Mouse (Mus musculus) limb, embryonic 15.5 days (tissue): Measurements from ENCODE around the gene Plpp6. TPM values are rescaled to one million over a fixed set of nuclear protein-coding genes. Genes with fewer than 3 reads are reported as not detected.
A peak's percentile ranks its signal among the peaks of the same experiment; 100 is the strongest.

Experiments
- ATAC-seq: fragments of 200-750 bp; cut with Nextera tagmentation; 2 replicates; pipeline ENCODE4 v1.8.0; 2017; ENCODE audit warnings: low read depth, moderate TSS enrichment; ENCODE audit not compliant: insufficient number of reproducible peaks, low FRiP score, low TSS enrichment
- H3K27ac ChIP-seq: fragments of 300-500 bp; sonication (generic); 2 replicates; pipeline ENCODE4 v1.5.1; 2015; ENCODE audit warnings: moderate library complexity, mild to moderate bottlenecking, inconsistent platforms
- H3K27me3 ChIP-seq: fragments of 300-500 bp; sonication (generic); 2 replicates; pipeline ENCODE4 v1.6.1; 2015; ENCODE audit warnings: inconsistent platforms
- H3K36me3 ChIP-seq: fragments of 300-500 bp; sonication (generic); 2 replicates; pipeline ENCODE4 v1.6.1; 2015; ENCODE audit warnings: inconsistent platforms
- H3K4me1 ChIP-seq: fragments of 300-500 bp; sonication (generic); 2 replicates; pipeline ENCODE4 v1.6.1; 2015; ENCODE audit warnings: inconsistent platforms
- H3K4me2 ChIP-seq: fragments of 300-500 bp; sonication (generic); 2 replicates; pipeline ENCODE4 v1.6.1; 2015; ENCODE audit warnings: mild to moderate bottlenecking, inconsistent platforms
- H3K4me3 ChIP-seq: fragments of 300-500 bp; sonication (generic); 2 replicates; pipeline ENCODE4 v1.5.1; 2015; ENCODE audit warnings: mild to moderate bottlenecking, inconsistent platforms
- H3K9ac ChIP-seq: fragments of 300-500 bp; sonication (generic); 2 replicates; pipeline ENCODE4 v1.6.1; 2015; ENCODE audit warnings: inconsistent platforms
- H3K9me3 ChIP-seq: fragments of 300-500 bp; sonication (generic); 2 replicates; pipeline ENCODE4 v1.6.1; 2016; ENCODE audit warnings: inconsistent platforms
- WGBS: fragments of 180-500 bp; shearing (Covaris S2); methylation state at CpG from one replicate; pipeline ENCODE4 v1.1.7; 2015; 5-methylcytosine and 5-hydroxymethylcytosine counted together
- polyA plus RNA-seq: library from polyadenylated mRNA; unstranded; fragments of >200 nt; fragmentation: Nextera tagmentation; extraction: Ambion mirVana; gene quantifications from 2 replicates; pipeline ENCODE4 v1.2.1, GENCODE M21; 2015

Plpp6 gene
- 5.7 and 8.2 TPM in 2 replicates for polyA plus RNA-seq

DNA sequence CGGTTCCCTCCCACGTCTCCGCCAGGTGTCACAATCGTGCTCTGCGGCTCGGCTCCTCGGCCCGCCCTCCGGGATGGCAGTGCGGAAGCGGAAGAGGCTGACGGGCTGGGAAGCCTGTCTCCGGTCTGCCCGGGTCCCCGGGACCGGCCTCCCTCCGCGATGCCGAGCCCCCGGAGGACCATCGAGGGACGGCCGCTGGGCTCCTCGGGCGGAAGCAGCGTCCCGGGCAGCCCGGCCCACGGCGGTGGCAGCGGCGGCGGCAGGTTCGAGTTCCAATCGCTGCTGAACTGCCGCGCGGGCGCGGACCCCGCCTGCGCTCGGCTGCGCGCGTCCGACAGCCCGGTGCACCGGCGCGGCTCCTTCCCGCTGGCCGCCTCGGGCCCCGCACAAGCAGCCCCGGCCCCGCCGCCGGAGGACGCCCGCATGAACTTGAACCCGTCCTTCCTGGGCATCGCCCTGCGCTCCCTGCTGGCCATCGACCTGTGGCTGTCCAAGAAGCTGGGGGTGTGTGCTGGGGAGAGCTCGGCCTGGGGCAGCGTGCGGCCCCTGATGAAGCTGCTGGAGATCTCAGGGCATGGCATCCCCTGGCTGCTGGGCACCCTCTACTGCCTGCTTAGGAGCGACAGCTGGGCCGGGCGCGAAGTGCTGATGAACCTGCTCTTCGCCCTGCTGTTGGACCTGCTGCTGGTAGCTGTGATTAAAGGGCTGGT, at the start of gene Plpp6:
TSS of gene Plpp6 (plus strand) at position 112 of the 710 bp plus-strand sequence.
- peak within 1 kb of the TSS; percentile 89 for H3K4me3 ChIP-seq
- H3K36me3 ChIP-seq = no peaks in the 10 kb centered on the region
- peak; percentile 58; the same call in 1 of the 2 replicates for ATAC-seq
- peaks cover 11% of the 10 kb centered on the region for H3K4me1 ChIP-seq
- peak within 1 kb of the TSS; percentile 77 for H3K9ac ChIP-seq
- H3K27ac ChIP-seq = peak within 1 kb of the TSS; percentile 65
- 0% methylated on average over 59 of the region's 73 CpGs for WGBS
- no peaks in the 10 kb centered on the region for H3K27me3 ChIP-seq
- H3K4me2 ChIP-seq = peak within 1 kb of the TSS; percentile 92
- H3K9me3 ChIP-seq = no peaks in the 10 kb centered on the region

DNA sequence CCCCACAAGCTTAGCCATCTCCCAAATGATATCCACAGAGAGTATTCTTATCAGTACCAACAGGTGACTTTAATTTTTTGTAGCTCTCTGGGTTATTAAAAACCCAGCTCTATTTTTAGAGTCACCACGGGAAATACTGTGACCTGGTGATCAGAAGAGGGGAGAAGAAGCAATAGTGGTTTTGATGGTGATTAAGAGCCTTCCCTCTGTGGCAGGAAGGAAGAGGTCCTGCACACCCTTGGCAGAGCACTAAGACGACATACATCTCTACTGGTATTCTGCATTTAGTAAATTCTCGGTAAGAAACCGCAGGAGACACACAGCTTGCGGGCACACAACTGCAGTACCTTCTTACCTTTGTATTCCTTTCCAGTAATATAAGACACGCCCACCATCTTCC, 49.2 kb upstream of the Plpp6 start:
- no peaks in the 10 kb centered on the region for H3K27me3 ChIP-seq
- H3K9ac ChIP-seq = no peak overlapping the region
- ATAC-seq = no peak
- no peaks in the 10 kb centered on the region for H3K36me3 ChIP-seq
- no peak overlapping the region for H3K27ac ChIP-seq
- no peak overlapping the region for H3K4me2 ChIP-seq
- 0 out of 2 replicates have a peak, but pooled peaks cover 2% of the 10 kb centered on the region for H3K4me1 ChIP-seq
- H3K4me3 ChIP-seq = no peak overlapping the region
- no peaks in the 10 kb centered on the region for H3K9me3 ChIP-seq
- 76% methylated on average over 6 of the region's 6 CpGs for WGBS

- 0 out of 2 replicates have a peak, but pooled peaks cover 2% of the 10 kb centered on the region for H3K4me1 ChIP-seq
These were observed 48.0 kb upstream of the Plpp6 start for GRCm38 (mm10) chr19:28915602-28916250.

GRCm38 (mm10) chr19:28916492-28916891, 47.3 kb upstream of the Plpp6 start:
- no peak overlapping the region for H3K9ac ChIP-seq
- WGBS = 54% methylated on average over 4 of the region's 4 CpGs

More at GRCm38 (mm10) chr19:28915602-28916250, 48.0 kb upstream of the Plpp6 start:
- no peaks in the 10 kb centered on the region for H3K36me3 ChIP-seq
- H3K4me3 ChIP-seq = no peak overlapping the region
- H3K27me3 ChIP-seq = no peaks in the 10 kb centered on the region
- no peak for ATAC-seq
- H3K9ac ChIP-seq = no peak overlapping the region
- H3K4me2 ChIP-seq = no peak overlapping the region
- WGBS = 78% methylated on average over 2 of the region's 2 CpGs
- no peak overlapping the region for H3K27ac ChIP-seq
- H3K9me3 ChIP-seq = no peaks in the 10 kb centered on the region

DNA sequence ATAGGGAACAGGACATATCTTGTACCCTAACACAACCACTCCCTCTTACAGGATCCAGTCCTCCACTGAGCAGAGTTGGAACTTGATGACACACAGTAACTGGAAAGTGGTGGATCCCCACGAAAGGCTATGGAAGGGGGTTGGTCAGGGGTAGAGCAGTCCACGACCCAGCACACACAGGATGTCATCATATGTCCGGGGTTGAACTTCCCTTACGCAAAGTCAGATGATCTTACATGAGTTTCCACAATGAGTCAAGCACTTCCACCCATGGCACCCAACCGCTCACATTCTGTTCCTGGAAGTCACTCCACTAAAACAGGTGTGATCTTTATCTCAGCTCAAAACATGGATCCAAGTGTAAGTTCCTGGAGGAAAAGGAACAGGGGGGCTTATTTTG, 45.9 kb upstream of the Plpp6 start:
- WGBS = 80% methylated on average over 5 of the region's 5 CpGs
- Histone ChIP-seq H3K27ac (no peak overlapping the region), H3K4me2 (no peak overlapping the region), H3K36me3 (no peaks in the 10 kb centered on the region), H3K9me3 (no peaks in the 10 kb centered on the region), H3K9ac (no peak overlapping the region), H3K4me1 (0 out of 2 replicates have a peak, but pooled peaks cover 2% of the 10 kb centered on the region), H3K27me3 (no peaks in the 10 kb centered on the region), H3K4me3 (no peak overlapping the region)
- ATAC-seq = no peak

More at GRCm38 (mm10) chr19:28916492-28916891, 47.3 kb upstream of the Plpp6 start:
- Histone ChIP-seq H3K27me3 (no peaks in the 10 kb centered on the region), H3K4me2 (no peak overlapping the region), H3K4me3 (no peak overlapping the region), H3K36me3 (no peaks in the 10 kb centered on the region), H3K9me3 (no peaks in the 10 kb centered on the region), H3K27ac (no peak overlapping the region), H3K4me1 (0 out of 2 replicates have a peak, but pooled peaks cover 2% of the 10 kb centered on the region)
- ATAC-seq = no peak

- no peak for ATAC-seq
- H3K4me1 ChIP-seq = no peaks in the 10 kb centered on the region
- H3K4me2 ChIP-seq = no peak overlapping the region
- no peak overlapping the region for H3K4me3 ChIP-seq
- no peaks in the 10 kb centered on the region for H3K27me3 ChIP-seq
- H3K36me3 ChIP-seq = no peaks in the 10 kb centered on the region
- 91% methylated on average over 5 of the region's 5 CpGs for WGBS
- H3K27ac ChIP-seq = no peak overlapping the region
- H3K9me3 ChIP-seq = no peaks in the 10 kb centered on the region
- no peak overlapping the region for H3K9ac ChIP-seq
These were observed 37.4 kb upstream of the Plpp6 start for GRCm38 (mm10) chr19:28926366-28926765.

- no peak for ATAC-seq
- no peaks in the 10 kb centered on the region for H3K4me1 ChIP-seq
- H3K9ac ChIP-seq = no peak overlapping the region
- H3K27ac ChIP-seq = no peak overlapping the region
- no peak overlapping the region for H3K4me3 ChIP-seq
- H3K4me2 ChIP-seq = no peak overlapping the region
- H3K27me3 ChIP-seq = no peaks in the 10 kb centered on the region
- 70% methylated on average over 4 of the region's 4 CpGs for WGBS
- H3K9me3 ChIP-seq = no peaks in the 10 kb centered on the region
- H3K36me3 ChIP-seq = no peaks in the 10 kb centered on the region
These were observed 36.4 kb upstream of the Plpp6 start for GRCm38 (mm10) chr19:28927396-28927795.

- Histone ChIP-seq H3K4me1 (no peaks in the 10 kb centered on the region), H3K27ac (no peak overlapping the region), H3K36me3 (no peaks in the 10 kb centered on the region), H3K9ac (no peak overlapping the region), H3K4me3 (no peak overlapping the region), H3K9me3 (no peaks in the 10 kb centered on the region), H3K4me2 (no peak overlapping the region), H3K27me3 (no peaks in the 10 kb centered on the region)
- no peak for ATAC-seq
These were observed 34.7 kb upstream of the Plpp6 start for GRCm38 (mm10) chr19:28929034-28929433.

DNA sequence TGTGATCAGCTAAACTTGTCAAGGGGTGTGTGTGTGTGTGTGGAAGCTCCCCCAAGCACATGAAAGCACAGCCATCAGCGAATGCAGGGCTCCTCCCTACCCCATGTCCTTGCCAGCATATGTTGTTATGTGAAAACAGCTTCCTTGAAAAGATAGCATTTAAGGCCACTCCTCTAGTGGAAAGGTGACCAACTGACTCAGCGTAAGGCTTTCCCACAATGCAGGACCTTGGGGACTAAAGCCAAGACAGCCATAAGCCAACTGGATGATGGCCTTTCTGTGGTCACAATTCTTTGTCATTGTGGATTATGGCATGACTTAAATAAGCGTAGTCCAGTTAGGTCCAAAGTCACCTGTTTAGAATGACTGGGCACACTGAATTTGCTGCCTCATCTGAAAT, 28.9 kb upstream of the Plpp6 start:
- Histone ChIP-seq H3K4me2 (no peak overlapping the region), H3K4me1 (no peaks in the 10 kb centered on the region), H3K27ac (no peak overlapping the region), H3K9ac (no peak overlapping the region), H3K4me3 (no peak overlapping the region), H3K36me3 (no peaks in the 10 kb centered on the region), H3K27me3 (no peaks in the 10 kb centered on the region), H3K9me3 (no peaks in the 10 kb centered on the region)
- 81% methylated on average over 3 of the region's 3 CpGs for WGBS
- no peak for ATAC-seq

- Histone ChIP-seq H3K27me3 (no peaks in the 10 kb centered on the region), H3K9me3 (no peaks in the 10 kb centered on the region), H3K4me3 (no peak overlapping the region), H3K9ac (no peak overlapping the region), H3K36me3 (no peaks in the 10 kb centered on the region), H3K27ac (no peak overlapping the region), H3K4me1 (no peaks in the 10 kb centered on the region), H3K4me2 (no peak overlapping the region)
- WGBS = 59% methylated on average over 9 of the region's 9 CpGs
- ATAC-seq = no peak
These were observed 23.4 kb upstream of the Plpp6 start for GRCm38 (mm10) chr19:28940135-28940874.

- Histone ChIP-seq H3K27ac (no peak overlapping the region), H3K27me3 (no peaks in the 10 kb centered on the region), H3K36me3 (no peaks in the 10 kb centered on the region), H3K4me3 (no peak overlapping the region), H3K9ac (no peak overlapping the region), H3K4me2 (no peak overlapping the region), H3K4me1 (no peaks in the 10 kb centered on the region), H3K9me3 (no peaks in the 10 kb centered on the region)
- ATAC-seq = no peak
- WGBS = 62% methylated on average over 4 of the region's 4 CpGs
These were observed 22.5 kb upstream of the Plpp6 start for GRCm38 (mm10) chr19:28941271-28941670.

GRCm38 (mm10) chr19:28946782-28947181, 17.0 kb upstream of the Plpp6 start:
- Histone ChIP-seq H3K36me3 (no peaks in the 10 kb centered on the region), H3K4me3 (no peak overlapping the region), H3K27ac (no peak overlapping the region), H3K27me3 (no peaks in the 10 kb centered on the region), H3K9ac (no peak overlapping the region), H3K9me3 (no peaks in the 10 kb centered on the region), H3K4me2 (no peak overlapping the region), H3K4me1 (no peaks in the 10 kb centered on the region)
- 36% methylated on average over 4 of the region's 4 CpGs for WGBS
- ATAC-seq = no peak
